Mouse (Mus musculus): ENCODE measurements around the gene Serpinb8.

Serpinb8 gene

DNA sequence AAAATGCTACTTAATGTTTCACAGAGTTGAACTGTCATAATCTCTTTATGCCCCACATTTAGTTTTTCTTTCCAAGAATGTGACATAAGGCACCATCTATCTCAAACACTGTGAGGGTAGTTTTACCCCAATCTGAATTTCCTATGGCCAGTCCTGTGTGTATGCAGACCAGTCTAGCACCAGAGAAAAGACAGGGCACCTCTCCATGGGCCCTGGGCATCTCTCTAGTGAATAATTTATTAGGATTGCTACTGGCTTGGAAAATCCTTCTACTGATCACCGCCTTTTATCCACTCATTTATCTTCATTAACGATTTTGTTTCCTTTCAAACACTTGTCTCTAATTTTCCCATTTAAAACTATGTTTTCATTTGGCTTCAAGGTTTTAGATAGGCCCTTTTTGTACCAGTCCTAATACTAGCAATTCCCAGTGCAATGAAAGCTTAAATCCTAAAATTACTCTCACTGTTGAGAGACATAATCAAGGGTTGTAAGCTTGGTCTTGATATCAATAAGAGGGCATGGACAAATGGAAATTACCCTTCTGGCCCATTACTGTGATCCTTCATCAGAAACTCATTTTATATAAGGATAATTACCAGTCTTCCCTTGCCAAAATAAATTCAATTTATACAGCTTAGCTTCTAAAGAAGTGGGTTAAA is 52.8 kb downstream of the Serpinb8 start:
- no peak for DNase-seq (ENCODE audit: inconsistent age in 2 of 2, low spot score in 1 of 2)

DNA sequence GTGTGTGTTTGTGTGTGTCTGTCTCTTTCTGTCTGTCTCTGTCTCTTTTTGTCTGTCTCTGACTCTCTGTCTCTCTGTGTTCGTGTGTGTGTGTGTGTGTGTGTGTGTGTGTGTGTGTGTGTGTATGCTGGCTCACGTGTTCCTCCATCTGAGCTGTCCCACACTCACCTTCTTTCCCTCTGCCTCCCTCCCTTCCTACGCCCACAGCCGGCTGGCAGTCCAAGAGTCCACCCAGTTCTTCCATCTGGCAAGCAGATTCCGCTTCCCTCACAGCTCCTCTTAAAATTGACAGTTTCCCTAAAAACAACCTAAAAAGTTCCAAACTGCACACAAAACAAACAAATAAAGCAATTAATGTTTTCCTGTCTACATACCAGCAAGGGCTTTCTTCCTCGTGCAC is 55.3 kb downstream of the Serpinb8 start:
- no peak for DNase-seq (ENCODE audit: inconsistent age in 2 of 2, low spot score in 1 of 2)

DNA sequence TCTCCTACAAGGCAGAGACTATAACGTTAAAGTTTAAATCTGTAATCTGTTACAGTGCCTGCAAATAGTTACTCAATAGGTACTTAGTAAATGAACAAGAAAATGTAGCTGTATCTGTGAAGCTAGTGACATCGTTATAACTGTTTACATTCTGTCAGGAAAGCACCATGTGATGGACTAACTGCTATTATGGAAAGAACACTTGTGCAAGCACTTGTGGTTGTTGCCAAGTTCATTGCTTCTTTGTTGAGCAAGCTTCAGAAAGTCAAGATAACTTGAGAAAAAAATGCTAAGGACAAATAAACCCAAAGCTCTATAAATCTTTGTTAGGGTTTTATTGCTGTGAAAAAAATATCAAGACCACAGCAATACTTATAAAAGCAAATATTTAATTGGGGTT is 67.9 kb downstream of the Serpinb8 start:
- no peak for DNase-seq (ENCODE audit: inconsistent age in 2 of 2, low spot score in 1 of 2)
